1 mouse cellular context compared by ENCODE assay signal in the genomic region with DNA sequence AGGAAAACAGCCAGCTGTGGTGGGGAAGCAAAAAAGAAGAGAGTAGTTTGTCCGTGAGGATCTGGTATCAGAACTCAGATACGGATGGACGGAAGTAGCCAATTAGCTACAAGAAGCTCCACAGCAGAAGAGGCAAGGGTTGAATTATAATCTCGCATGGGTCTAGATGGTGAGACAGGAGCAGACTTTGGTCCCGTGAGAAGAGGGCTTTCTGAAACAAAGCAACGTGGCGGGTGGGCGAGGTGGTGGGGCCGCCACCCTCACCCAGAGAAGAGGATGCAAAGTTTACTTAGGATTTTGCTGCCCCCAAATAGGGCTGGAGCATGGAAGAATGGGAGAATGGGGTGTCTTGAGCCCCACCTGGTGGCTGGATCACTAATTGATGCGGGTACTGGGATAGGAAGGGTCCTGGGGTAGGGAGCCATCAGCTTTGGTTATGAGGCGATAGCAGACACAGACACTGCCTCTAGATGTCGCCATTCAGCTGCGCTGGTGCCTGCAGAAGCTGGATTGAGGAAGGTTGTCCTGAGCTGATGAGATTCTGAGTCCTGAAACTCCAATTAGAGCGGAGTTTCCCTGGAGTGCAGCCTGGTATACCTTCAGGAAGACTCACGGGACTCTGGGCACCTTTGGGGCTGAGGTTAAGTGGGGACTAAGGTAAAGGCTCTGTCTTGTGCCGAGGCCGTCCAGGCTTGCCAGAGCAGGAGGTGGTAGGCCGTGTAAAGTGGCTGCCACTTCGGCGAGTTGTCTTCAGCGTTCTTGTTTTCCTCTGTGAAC.
A peak's percentile ranks its signal among the peaks of the same experiment; 100 is the strongest.
TF ChIP-seq lines count a peak whose summit lies in the region.

No protein-coding gene starts in this region.

TF ChIP-seq in CH12.LX, 34 proteins besides CTCF, POLR2A, EP300 and RAD21:
- TF ChIP-seq MEF2A (IDR thresholded peaks at IDR 0.05; ENCODE audit: borderline replicate concordance, low read depth, low read length), result 0 out of 2 replicates have a peak, but pooled peaks have one; percentile 35
- TF ChIP-seq NELFE (IDR thresholded peaks at IDR 0.05; ENCODE audit: low read depth, low read length), result peak; percentile 63; the same call in 1 of the 2 replicates
- peak; percentile 53 for TF ChIP-seq IRF4 (IDR thresholded peaks at IDR 0.05; ENCODE audit: low read depth, low read length)
- peak; percentile 95 for TF ChIP-seq SMC3 (IDR thresholded peaks at IDR 0.05; ENCODE audit: low read depth, low read length)
- peak; percentile 56; the same call in 1 of the 2 replicates for TF ChIP-seq MYC (IDR thresholded peaks at IDR 0.05; ENCODE audit: low read depth, low read length)
- TF ChIP-seq TBP (conservative IDR thresholded peaks at IDR 0.05; ENCODE audit: low read depth, low read length), result no peak
- no peak for TF ChIP-seq USF2 (conservative IDR thresholded peaks at IDR 0.05; ENCODE audit: low read depth, low read length)
- no peak for TF ChIP-seq HCFC1 (IDR thresholded peaks at IDR 0.05; ENCODE audit: low read depth, low read length)
- TF ChIP-seq ELF1 (IDR thresholded peaks at IDR 0.05; ENCODE audit: low read depth, low read length), result peak; percentile 40; the same call in 1 of the 2 replicates
- no peak for TF ChIP-seq CHD1 (IDR thresholded peaks at IDR 0.05; ENCODE audit: low read depth, low read length)
- no peak for TF ChIP-seq KAT2A (IDR thresholded peaks at IDR 0.05; ENCODE audit: insufficient replicate concordance, low read length)
- TF ChIP-seq MAZ (IDR thresholded peaks at IDR 0.05; ENCODE audit: low read depth, low read length), result 0 out of 2 replicates have a peak, but pooled peaks have one; percentile 34
- TF ChIP-seq SIN3A (IDR thresholded peaks at IDR 0.05; ENCODE audit: low read length), result no peak
- no peak for TF ChIP-seq ZKSCAN1 (IDR thresholded peaks at IDR 0.05; ENCODE audit: borderline replicate concordance, low read depth, low read length)
- no peak for TF ChIP-seq POLR2AphosphoS2 (IDR thresholded peaks at IDR 0.05; ENCODE audit: low read depth, low read length)
- TF ChIP-seq JUND (conservative IDR thresholded peaks at IDR 0.05; ENCODE audit: low read depth, low read length), result 0 out of 2 replicates have a peak, but pooled peaks have one; percentile 17
